ENCODE assay signal across 9 mouse cellular contexts in genomic region chr19:45507531-45507930, GRCm38 (mm10). TPM values are rescaled to one million over a fixed set of nuclear protein-coding genes. Genes with fewer than 3 reads are reported as not detected.
A peak's percentile ranks its signal among the peaks of the same experiment; 100 is the strongest.
DNase-seq lines count a peak whose midpoint lies in the region; ATAC-seq and TF ChIP-seq lines count a peak whose summit lies in the region.
"Had no signal": no experiment of that assay in that cellular context is flagged by ENCODE, and none has a peak within 500 bp of the region (broad histone marks: within the 10 kb centered on the region; RNA-seq: fewer than 3 reads in every experiment).

No protein-coding gene starts in this region.

- WGBS in heart, adult 2 months = 48% methylated on average over 19 of the region's 19 CpGs
- WGBS in liver, embryonic 11.5 days = 76% methylated on average over 19 of the region's 19 CpGs

- 0 out of 2 replicates have a peak overlapping the region, but pooled peaks have one; percentile 6 for H3K9ac ChIP-seq in heart, adult 2 months (ENCODE audit: low read depth, low read length)
- no peak overlapping the region for H3K9ac ChIP-seq in liver, embryonic 11.5 days (ENCODE audit: low read depth, low read length)
- H3K9ac ChIP-seq: forebrain, embryonic 13.5 days had no signal

- no peak overlapping the region for H3K4me2 ChIP-seq in liver, embryonic 11.5 days
- H3K4me2 ChIP-seq: forebrain, embryonic 13.5 days had no signal

- no peak overlapping the region for H3K4me3 ChIP-seq in left cerebral cortex, adult 2 months
- H3K4me3 ChIP-seq in heart, adult 2 months = no peak overlapping the region
- H3K4me3 ChIP-seq in liver, embryonic 11.5 days (ENCODE audit: low read depth, low read length) = no peak overlapping the region
- H3K4me3 ChIP-seq: forebrain, embryonic 13.5 days had no signal

- intact Hi-C loops in left cerebral cortex, postnatal 36 days (cut with DNase I) = no loop called here
- intact Hi-C loops in left cerebral cortex, adult 2 months (cut with DNase I) = no loop called here
- intact Hi-C loops in heart, adult 2 months (cut with DNase I) = no loop called here

- ATAC-seq in liver, embryonic 11.5 days (replicated peaks; ENCODE audit: low FRiP score) = no peak
- ATAC-seq: forebrain, embryonic 13.5 days had no signal

- peak; percentile 24 to 32 for DNase-seq in left cerebral cortex, postnatal 36 days (ENCODE audit: low spot score in 2 of 2)
- no peak for DNase-seq in left cerebral cortex, adult 2 months (ENCODE audit: extremely low spot score in 1 of 2, low spot score in 2 of 2)
- DNase-seq in cerebellum, adult 8-10 months = peak; percentile 49
- DNase-seq in heart, adult 2 months = peak; percentile 47 to 48
- DNase-seq in heart, postnatal 4 days = peak; percentile 48
- DNase-seq in liver, embryonic 11.5 days (ENCODE audit: low spot score) = no peak
- no peak for DNase-seq in spleen, postnatal 4 days (ENCODE audit: low spot score in 2 of 2)
- DNase-seq: lung, adult 2 months had no signal

- H3K4me1 ChIP-seq in heart, adult 2 months (ENCODE audit: control insufficient read depth, insufficient read depth, low read length) = peaks cover 3% of the 10 kb centered on the region
- no peaks in the 10 kb centered on the region for H3K4me1 ChIP-seq in liver, embryonic 11.5 days (replicated peaks; ENCODE audit: control insufficient read depth, insufficient read depth, low read length)

- no peaks in the 10 kb centered on the region for H3K36me3 ChIP-seq in heart, adult 2 months (ENCODE audit: control insufficient read depth, insufficient read depth, low read length)
- no peaks in the 10 kb centered on the region for H3K36me3 ChIP-seq in liver, embryonic 11.5 days (ENCODE audit: control insufficient read depth, insufficient read depth, low read length)

- TF ChIP-seq CTCF in left cerebral cortex, adult 2 months (IDR thresholded peaks at IDR 0.05) = no peak
- no peak for TF ChIP-seq CTCF in heart, adult 2 months (IDR thresholded peaks at IDR 0.05)

- TF ChIP-seq EP300 in heart, adult 2 months (IDR thresholded peaks at IDR 0.05; ENCODE audit: insufficient read depth, low read depth, low read length) = peak; percentile 53; the same call in 1 of the 2 replicates

- H3K27ac ChIP-seq in left cerebral cortex, adult 2 months = no peak overlapping the region
- no peak overlapping the region for H3K27ac ChIP-seq in heart, adult 2 months
- H3K27ac ChIP-seq in liver, embryonic 11.5 days (ENCODE audit: low read depth, low read length) = no peak overlapping the region
- H3K27ac ChIP-seq: forebrain, embryonic 13.5 days had no signal

- no peaks in the 10 kb centered on the region for H3K27me3 ChIP-seq in heart, adult 2 months (ENCODE audit: control insufficient read depth, insufficient read depth, low read length)
- no peaks in the 10 kb centered on the region for H3K27me3 ChIP-seq in liver, embryonic 11.5 days (replicated peaks; ENCODE audit: control insufficient read depth, insufficient read depth, low read length)
- H3K27me3 ChIP-seq: forebrain, embryonic 13.5 days had no signal

- H3K9me3 ChIP-seq in liver, embryonic 11.5 days (ENCODE audit: control insufficient read depth, low read length) = no peaks in the 10 kb centered on the region
- H3K9me3 ChIP-seq: forebrain, embryonic 13.5 days had no signal

- no peaks in the 10 kb centered on the region for H3K79me2 ChIP-seq in heart, adult 2 months (replicated peaks; ENCODE audit: control insufficient read depth, insufficient read depth, low read length)

- no peak for TF ChIP-seq POLR2A in heart, adult 2 months (IDR thresholded peaks at IDR 0.05; ENCODE audit: insufficient read depth, low read depth, low read length)

RNA-seq across cellular contexts. Expression of gene Poll, which starts 52.8 kb away (rescaled TPM):
- 1 to 10 TPM; 9.0 to 9.8 TPM for total RNA-seq in left cerebral cortex, postnatal 36 days (2021)
- total RNA-seq in left cerebral cortex, adult 2 months (2021) = 10 to 100 TPM in 1 of 2 experiments, 1 to 10 TPM in 1; 9.7 to 10.3 TPM
- 1 to 10 TPM; 9.7 to 9.8 TPM for total RNA-seq in heart, adult 2 months (2021)
- 9.5 and 10.7 TPM in 2 replicates for polyA plus RNA-seq in heart, adult 2 months (2012; rRNA removed)
- 1 to 10 TPM; 8.1 to 8.5 TPM for total RNA-seq in heart, postnatal 4 days (2021)
- 15.2 TPM in 2 replicates for polyA plus RNA-seq in liver, embryonic 11.5 days (2014; fragmentation: Nextera tagmentation; extraction: Ambion mirVana)

RNA-seq across cellular contexts. Expression of gene Gm17018, which starts 52.9 kb away (rescaled TPM):
- 10 to 100 TPM; 74.2 to 75.2 TPM for total RNA-seq in left cerebral cortex, postnatal 36 days (2021)
- 10 to 100 TPM; 76.2 to 79.1 TPM for total RNA-seq in left cerebral cortex, adult 2 months (2021)
- 10 to 100 TPM; 22.1 to 22.4 TPM for total RNA-seq in heart, adult 2 months (2021)
- 6.1 and 10.2 TPM in 2 replicates for polyA plus RNA-seq in heart, adult 2 months (2012; rRNA removed)
- 10 to 100 TPM; 17.2 to 22.8 TPM for total RNA-seq in heart, postnatal 4 days (2021)
- polyA plus RNA-seq in liver, embryonic 11.5 days (2014; fragmentation: Nextera tagmentation; extraction: Ambion mirVana) = 34.7 and 36.8 TPM in 2 replicates

Comparison
In these comparisons a context has a peak if more than half of its experiments do, and no peak if none do; other contexts are left out.
1. DNase-seq: peak in left cerebral cortex, postnatal 36 days (2 of 2), cerebellum, adult 8-10 months (single experiment), heart, adult 2 months (2 of 2) and heart, postnatal 4 days (single experiment); none in left cerebral cortex, adult 2 months (0 of 2), liver, embryonic 11.5 days (single experiment) and spleen, postnatal 4 days (0 of 2).